Mouse (Mus musculus) thymus, adult 2 months (tissue): ENCODE measurements around the gene 9930104L06Rik. TPM values are rescaled to one million over a fixed set of nuclear protein-coding genes. Genes with fewer than 3 reads are reported as not detected.

Experiments used
- DNase-seq: peaks from one replicate; pipeline ENCODE4 v3.0.0; 2021
- H3K27ac ChIP-seq: fragments of 200-500 bp; 2 replicates; pipeline ENCODE4 v1.5.1; 2012; ENCODE audit warnings: low read length, control low read depth; ENCODE audit not compliant: control insufficient read depth, insufficient read depth
- H3K27me3 ChIP-seq: fragments of 200-500 bp; 2 replicates; pipeline ENCODE4 v1.6.1; 2012; ENCODE audit warnings: mild to moderate bottlenecking, low read length, moderate library complexity, mixed read lengths; ENCODE audit not compliant: control insufficient read depth, insufficient read depth
- H3K36me3 ChIP-seq: fragments of 200-500 bp; 2 replicates; pipeline ENCODE4 v1.6.1; 2012; ENCODE audit warnings: mild to moderate bottlenecking, low read length, moderate library complexity; ENCODE audit not compliant: control insufficient read depth, insufficient read depth
- H3K4me1 ChIP-seq: fragments of 200-500 bp; replicated peaks from 2 replicates; pipeline ENCODE4 v1.6.1; 2012; ENCODE audit warnings: low read length; ENCODE audit not compliant: control insufficient read depth, insufficient read depth
- H3K4me3 ChIP-seq: fragments of 200-500 bp; 2 replicates; pipeline ENCODE4 v1.5.1; 2012; ENCODE audit warnings: mild to moderate bottlenecking, low read length, control low read depth, moderate library complexity; ENCODE audit not compliant: control insufficient read depth, insufficient read depth
- CTCF ChIP-seq: fragments of 200-500 bp; IDR thresholded peaks from 2 replicates; pipeline ENCODE4 v1.5.1; 2012; ENCODE audit warnings: mild to moderate bottlenecking, control low read depth, low read length, moderate library complexity, borderline replicate concordance; ENCODE audit not compliant: control insufficient read depth, poor library complexity, insufficient read depth; ENCODE audit errors: extremely low read depth
- POLR2A ChIP-seq: fragments of 200-500 bp; IDR thresholded peaks from 2 replicates; pipeline ENCODE4 v1.6.1; 2012; ENCODE audit warnings: mild to moderate bottlenecking, low read length, control low read depth, moderate library complexity; ENCODE audit not compliant: control insufficient read depth, poor library complexity, insufficient read depth; ENCODE audit errors: extremely low read depth
- WGBS: fragments of 180-500 bp; shearing (Covaris S2); methylation state at CpG from one replicate; pipeline ENCODE4 v1.1.7; 2018; 5-methylcytosine and 5-hydroxymethylcytosine counted together
- polyA plus RNA-seq: library from polyadenylated mRNA; depleted of rRNA; stranded (reverse); fragments of >200 nt; gene quantifications from 2 replicates; pipeline ENCODE4 v1.2.3, GENCODE M21; 2012

Gene 9930104L06Rik
- polyA plus RNA-seq, 1 experiment: 21.6 TPM

DNA sequence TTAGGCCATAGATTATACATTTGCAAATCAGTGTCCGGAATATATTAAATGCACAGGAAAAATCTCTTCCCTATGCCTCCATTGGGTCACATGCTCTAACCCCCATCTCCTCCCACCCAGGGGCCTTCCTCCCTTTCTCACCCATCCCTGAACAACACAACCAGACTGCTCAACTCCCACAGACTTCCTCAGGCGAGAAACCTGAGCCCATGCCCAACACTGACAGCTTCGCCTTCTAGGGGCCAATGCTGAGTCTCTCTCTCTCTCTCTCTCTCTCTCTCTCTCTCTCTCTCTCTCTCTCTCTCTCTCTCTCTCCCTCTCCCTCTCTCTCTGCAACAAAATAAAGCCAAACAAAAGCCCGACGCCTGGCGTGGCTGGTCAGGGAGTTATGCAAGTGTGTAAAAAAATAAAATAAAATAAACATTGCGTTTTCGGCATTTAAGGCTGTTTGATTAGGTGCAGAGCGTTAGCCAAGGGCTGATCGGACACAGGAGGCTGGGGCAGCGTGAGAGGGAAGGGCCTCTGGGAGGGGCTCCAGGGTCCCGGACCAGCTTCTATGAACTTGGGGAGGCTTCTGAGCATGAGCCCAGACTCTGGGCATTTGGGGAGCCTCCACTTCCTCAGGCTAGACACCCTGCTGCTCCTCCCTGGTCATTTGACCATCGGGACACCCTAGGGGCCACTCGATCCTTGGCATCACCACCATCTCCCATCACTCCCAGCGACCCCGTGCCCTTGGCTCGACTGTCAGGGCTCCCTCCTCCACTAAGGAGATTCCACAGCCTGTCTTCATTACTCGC is 48.2 kb downstream of the 9930104L06Rik start:
- Histone ChIP-seq H3K27ac (no peak overlapping the region), H3K36me3 (no peaks in the 10 kb centered on the region), H3K4me1 (no peaks in the 10 kb centered on the region), H3K27me3 (peaks cover 13% of the 10 kb centered on the region), H3K4me3 (no peak overlapping the region)
- WGBS: 39% methylated on average over 18 of the region's 18 CpGs
- DNase-seq: no peak
- TF ChIP-seq CTCF (no peak), POLR2A (no peak)

DNA sequence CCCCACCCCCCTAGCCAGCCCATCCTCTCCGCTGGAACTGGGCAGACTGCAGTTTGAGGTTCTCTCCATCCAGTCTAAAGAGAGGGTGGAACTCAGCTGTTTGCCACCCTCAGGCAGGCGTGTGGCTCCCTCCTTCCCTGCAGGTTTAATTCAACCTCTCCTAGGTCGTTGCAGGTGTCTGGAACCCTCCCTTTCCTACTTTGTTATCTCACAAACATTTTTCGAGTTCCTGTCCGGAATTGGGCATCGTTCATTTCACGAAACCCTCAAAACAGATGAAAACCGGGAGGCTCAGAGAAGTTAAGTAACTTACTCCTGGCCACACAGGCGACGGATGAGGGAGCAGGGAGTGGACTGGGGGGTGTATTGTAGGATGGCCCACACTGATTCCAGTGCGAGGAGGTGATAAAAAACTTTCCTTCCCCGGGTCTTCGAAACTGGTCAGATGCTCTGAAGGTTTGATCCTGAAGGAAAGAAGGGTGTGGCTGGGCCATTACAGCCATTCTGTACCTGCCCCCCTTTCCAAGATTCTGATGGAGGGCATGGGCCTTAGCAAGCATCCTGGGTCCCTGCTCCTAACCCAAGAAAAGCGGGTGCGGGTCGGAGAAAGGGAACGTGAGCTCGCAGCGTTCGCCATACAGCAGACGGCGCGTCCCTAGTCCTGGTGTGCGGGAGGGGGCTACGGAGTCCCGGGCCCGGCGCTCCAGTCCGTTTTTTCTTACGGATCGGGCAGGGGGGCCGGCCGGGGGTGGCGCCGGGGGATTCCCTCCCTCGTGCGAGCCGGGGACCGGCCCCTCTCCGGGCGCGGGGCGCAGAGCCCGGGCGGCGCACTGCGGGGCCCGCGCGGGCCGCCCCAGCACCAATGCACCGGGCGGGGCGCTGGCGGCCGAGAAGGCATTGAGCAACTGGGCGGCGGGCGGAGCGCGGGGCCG is 49.1 kb downstream of the 9930104L06Rik start, which contains the start of gene Rspo1:
Rspo1 (plus strand) TSS at position 760 of the 932 bp plus-strand sequence.
- no peaks in the 10 kb centered on the region for H3K36me3 ChIP-seq
- TF ChIP-seq POLR2A: no peak
- no peak for TF ChIP-seq CTCF
- H3K4me3 ChIP-seq: no peak within 1 kb of the TSS
- H3K4me1 ChIP-seq: no peaks in the 10 kb centered on the region
- WGBS: 5% methylated on average over 62 of the region's 62 CpGs
- H3K27ac ChIP-seq: no peak within 1 kb of the TSS
- H3K27me3 ChIP-seq: peaks cover 13% of the 10 kb centered on the region
- no peak for DNase-seq

GRCm38 (mm10) chr4:124986739-124987710 is 50.2 kb downstream of the 9930104L06Rik start:
- H3K27me3 ChIP-seq: peaks cover 13% of the 10 kb centered on the region
- H3K36me3 ChIP-seq: no peaks in the 10 kb centered on the region
- no peaks in the 10 kb centered on the region for H3K4me1 ChIP-seq
- no peak overlapping the region for H3K27ac ChIP-seq
- DNase-seq: no peak
- no peak for TF ChIP-seq POLR2A
- no peak for TF ChIP-seq CTCF
- H3K4me3 ChIP-seq: no peak overlapping the region
- 11% methylated on average over 51 of the region's 51 CpGs for WGBS

GRCm38 (mm10) chr4:124987711-124988097 is 50.9 kb downstream of the 9930104L06Rik start:
- H3K27me3 ChIP-seq: peaks cover 13% of the 10 kb centered on the region
- H3K4me1 ChIP-seq: no peaks in the 10 kb centered on the region
- 43% methylated on average over 10 of the region's 10 CpGs for WGBS
- DNase-seq: no peak
- no peak for TF ChIP-seq POLR2A
- no peak for TF ChIP-seq CTCF
- no peak overlapping the region for H3K27ac ChIP-seq
- no peaks in the 10 kb centered on the region for H3K36me3 ChIP-seq
- H3K4me3 ChIP-seq: no peak overlapping the region

DNA sequence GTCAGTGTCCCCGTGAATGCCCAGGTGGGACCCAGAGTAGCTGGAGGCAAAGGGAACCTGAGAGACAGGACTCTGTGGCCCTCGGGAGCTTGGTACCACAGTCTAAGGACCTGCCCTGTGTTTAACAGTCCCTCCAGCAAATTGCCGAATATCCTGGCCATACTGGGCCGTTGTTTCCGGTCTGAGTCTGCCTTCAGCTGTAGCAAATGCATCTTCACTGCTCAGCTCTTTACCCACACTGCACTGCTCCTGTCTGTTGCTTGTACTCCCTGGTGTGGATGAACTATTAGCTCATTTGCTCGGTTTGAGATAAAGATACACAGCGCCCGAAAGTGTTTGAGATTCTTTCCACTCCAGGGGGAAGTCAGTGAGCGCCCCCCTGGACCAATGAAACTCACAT is 51.5 kb downstream of the 9930104L06Rik start:
- whole genome bisulfite sequencing: 74% methylated on average over 9 of the region's 9 CpGs
- no peak for DNase-seq
- no peak for TF ChIP-seq POLR2A
- TF ChIP-seq CTCF: no peak
- H3K36me3 ChIP-seq: no peaks in the 10 kb centered on the region
- H3K4me1 ChIP-seq: no peaks in the 10 kb centered on the region
- H3K4me3 ChIP-seq: no peak overlapping the region
- H3K27me3 ChIP-seq: peaks cover 13% of the 10 kb centered on the region
- H3K27ac ChIP-seq: no peak overlapping the region
